Mouse (Mus musculus): ENCODE results near the gene Slc39a13. TPM values are rescaled to one million over a fixed set of nuclear protein-coding genes. Genes with fewer than 3 reads are reported as not detected.

Slc39a13 gene
- polyA plus RNA-seq, 1 experiment from 2014 or later: 45.5 TPM

Other genes starting within 250 kb of the Slc39a13 start
- 232 and 237 TPM in 2 replicates for gene Mtch2, start 223.3 kb downstream of the Slc39a13 start, polyA plus RNA-seq (2015; fragmentation: Nextera tagmentation; extraction: Ambion mirVana)
- gene C1qtnf4, start 184.6 kb downstream of the Slc39a13 start, polyA plus RNA-seq (2015; fragmentation: Nextera tagmentation; extraction: Ambion mirVana): 10.3 and 13.5 TPM in 2 replicates
- 27.4 and 29.3 TPM in 2 replicates for gene Kbtbd4, start 165.7 kb downstream of the Slc39a13 start, polyA plus RNA-seq (2015; fragmentation: Nextera tagmentation; extraction: Ambion mirVana)
- 211 and 241 TPM in 2 replicates for gene Ndufs3, start 165.6 kb downstream of the Slc39a13 start, polyA plus RNA-seq (2015; fragmentation: Nextera tagmentation; extraction: Ambion mirVana)
- gene Celf1, start 130.0 kb downstream of the Slc39a13 start, polyA plus RNA-seq (2015; fragmentation: Nextera tagmentation; extraction: Ambion mirVana): 77.6 and 83.4 TPM in 2 replicates
- gene Rapsn, start 34.8 kb downstream of the Slc39a13 start, polyA plus RNA-seq (2015; fragmentation: Nextera tagmentation; extraction: Ambion mirVana): 2.0 and 4.5 TPM in 2 replicates
- 225 and 243 TPM in 2 replicates for gene Psmc3, start 16.4 kb downstream of the Slc39a13 start, polyA plus RNA-seq (2015; fragmentation: Nextera tagmentation; extraction: Ambion mirVana)
- 9.5 and 13.5 TPM in 2 replicates for gene Spi1, start 12.0 kb upstream of the Slc39a13 start, polyA plus RNA-seq (2015; fragmentation: Nextera tagmentation; extraction: Ambion mirVana)
- gene Mybpc3, start 47.7 kb upstream of the Slc39a13 start, polyA plus RNA-seq (2015; fragmentation: Nextera tagmentation; extraction: Ambion mirVana): 0.50 and 0.67 TPM in 2 replicates
- 14.2 and 14.3 TPM in 2 replicates for gene Madd, start 113.4 kb upstream of the Slc39a13 start, polyA plus RNA-seq (2015; fragmentation: Nextera tagmentation; extraction: Ambion mirVana)
- gene Nr1h3, start 132.4 kb upstream of the Slc39a13 start, polyA plus RNA-seq (2015; fragmentation: Nextera tagmentation; extraction: Ambion mirVana): 4.8 and 6.0 TPM in 2 replicates
- gene Acp2, start 132.5 kb upstream of the Slc39a13 start, polyA plus RNA-seq (2015; fragmentation: Nextera tagmentation; extraction: Ambion mirVana): 19.8 and 20.8 TPM in 2 replicates
- 18.2 and 18.5 TPM in 2 replicates for gene Ddb2, start 166.6 kb upstream of the Slc39a13 start, polyA plus RNA-seq (2015; fragmentation: Nextera tagmentation; extraction: Ambion mirVana)
- gene Pacsin3, start 185.5 kb upstream of the Slc39a13 start, polyA plus RNA-seq (2015; fragmentation: Nextera tagmentation; extraction: Ambion mirVana): 42.8 and 43.8 TPM in 2 replicates
- gene Arfgap2, start 194.6 kb upstream of the Slc39a13 start, polyA plus RNA-seq (2015; fragmentation: Nextera tagmentation; extraction: Ambion mirVana): 71.4 and 80.2 TPM in 2 replicates